Mouse (Mus musculus) kidney, adult 2 months (tissue): ENCODE data around the gene Gpx1.

ENCODE experiments used
- CTCF ChIP-seq: fragments of 200-500 bp; conservative IDR thresholded peaks from 2 replicates; pipeline ENCODE4 v1.5.1; 2011; ENCODE audit warnings: low read depth, mild to moderate bottlenecking, control low read depth, low read length, moderate library complexity, mixed read lengths; ENCODE audit not compliant: insufficient read depth, insufficient read length
- POLR2A ChIP-seq: fragments of 200-500 bp; IDR thresholded peaks from one replicate; pipeline ENCODE4 v1.6.1; 2011; ENCODE audit warnings: low read depth, low read length, control low read depth

DNA sequence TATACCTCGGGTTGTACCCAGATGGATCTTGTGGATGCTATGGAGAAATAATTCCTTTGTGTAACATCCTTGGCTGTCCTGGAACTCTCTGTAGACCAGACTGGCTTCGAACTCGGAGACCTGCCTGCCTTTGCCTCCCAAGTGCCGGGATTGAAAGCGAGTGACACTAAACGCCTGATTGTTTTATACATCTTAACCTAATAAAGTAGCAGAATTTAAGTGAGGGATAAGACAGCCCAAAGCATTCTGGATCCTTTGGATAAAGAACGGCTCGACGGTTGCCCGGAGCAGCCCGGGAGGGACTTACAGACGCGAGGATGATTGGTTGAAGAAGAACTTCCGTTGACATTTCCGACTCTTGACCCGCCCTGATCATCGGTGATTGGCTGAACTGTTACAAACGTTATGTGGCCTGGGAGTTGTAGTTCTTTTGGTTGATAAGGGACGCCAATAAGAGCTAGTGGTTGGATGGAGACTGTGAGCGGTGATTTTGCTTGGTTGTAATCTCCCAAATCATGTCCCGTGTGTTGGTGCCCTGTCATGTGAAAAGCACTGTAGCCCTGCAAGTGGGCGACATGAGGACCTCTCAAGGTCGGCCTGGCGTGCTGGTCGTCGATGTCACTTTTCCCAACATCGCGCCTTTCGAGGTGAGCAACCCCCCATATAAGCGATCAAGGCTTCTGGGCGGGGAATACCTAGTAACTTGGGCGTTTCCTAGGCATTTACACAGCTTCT lies 48.5 kb upstream of the Gpx1 start, which contains the start of gene Nicn1:
- TF ChIP-seq CTCF (no peak), POLR2A (no peak)
